Mouse (Mus musculus): ENCODE results near the gene Prkab2. TPM values are rescaled to one million over a fixed set of nuclear protein-coding genes. Genes with fewer than 3 reads are reported as not detected.

Gene Prkab2
- polyA plus RNA-seq, 1 experiment: 2.2 TPM

GRCm38 (mm10) chr3:97666154-97666553 lies 8.2 kb downstream of the Prkab2 start:
- TF ChIP-seq GATA1 (IDR thresholded peaks at IDR 0.05; ENCODE audit: borderline replicate concordance, low read length) (no peak), FLI1 (IDR thresholded peaks at IDR 0.05; ENCODE audit: low read length) (no peak)
- H3K36me3 ChIP-seq (replicated peaks; ENCODE audit: low read length): peaks cover 98% of the 10 kb centered on the region

DNA sequence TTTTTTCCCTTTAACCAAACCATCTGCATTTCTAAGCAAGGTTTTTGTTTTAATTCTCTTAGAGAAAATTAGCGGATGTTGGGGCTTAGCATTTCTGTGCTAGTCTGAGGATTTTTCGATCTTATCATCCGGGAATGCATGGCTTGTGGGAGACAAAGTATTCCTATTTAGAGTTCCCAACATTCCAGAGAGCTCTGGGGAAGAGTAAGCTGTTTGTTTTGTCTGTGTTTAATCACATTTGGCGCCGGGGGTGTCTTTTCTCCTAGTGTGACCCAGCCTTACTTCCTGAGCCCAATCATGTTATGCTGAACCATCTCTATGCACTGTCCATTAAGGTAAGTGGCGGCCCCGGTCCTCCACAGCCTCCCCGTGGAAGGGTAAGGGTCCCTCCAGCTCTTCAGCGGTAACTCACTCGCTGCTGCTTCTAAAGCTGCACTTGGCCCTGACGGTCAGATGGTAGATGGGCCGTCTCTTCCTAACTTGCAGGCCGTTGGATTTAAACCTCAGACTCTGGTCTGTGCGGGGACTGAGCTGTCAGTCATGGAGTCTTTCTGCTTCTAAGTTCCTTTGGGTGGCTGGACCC lies 9.2 kb downstream of the Prkab2 start:
- no peaks in the 10 kb centered on the region for H3K9me3 ChIP-seq
- TF ChIP-seq FLI1 (IDR thresholded peaks at IDR 0.05; ENCODE audit: low read length): no peak
- H3K36me3 ChIP-seq (replicated peaks; ENCODE audit: low read length): peaks cover 98% of the 10 kb centered on the region
- no peak overlapping the region for H3K4me3 ChIP-seq (replicated peaks)
- H3K4me1 ChIP-seq: peaks cover 27% of the 10 kb centered on the region
- H3K27me3 ChIP-seq (replicated peaks): no peaks in the 10 kb centered on the region

More at GRCm38 (mm10) chr3:97666154-97666553, 8.2 kb downstream of the Prkab2 start:
- peaks cover 35% of the 10 kb centered on the region for H3K4me1 ChIP-seq
- H3K9me3 ChIP-seq: no peaks in the 10 kb centered on the region
- no peaks in the 10 kb centered on the region for H3K27me3 ChIP-seq (replicated peaks)
- H3K4me3 ChIP-seq (replicated peaks): no peak overlapping the region

GRCm38 (mm10) chr3:97674644-97675110 lies 16.7 kb downstream of the Prkab2 start, which contains the start of gene Gm17651:
Gene Gm17651, minus strand, starts transcription at chr3:97674694.
- Histone ChIP-seq H3K27me3 (replicated peaks) (peaks cover 11% of the 10 kb centered on the region), H3K4me3 (replicated peaks) (no peak within 1 kb of the TSS), H3K36me3 (replicated peaks; ENCODE audit: low read length) (peaks cover 42% of the 10 kb centered on the region), H3K9me3 (peaks cover 4% of the 10 kb centered on the region; the same call in 1 of the 2 replicates), H3K4me1 (0 out of 2 replicates have a peak, but pooled peaks cover 3% of the 10 kb centered on the region)
- TF ChIP-seq GATA1 (IDR thresholded peaks at IDR 0.05; ENCODE audit: borderline replicate concordance, low read length) (no peak), FLI1 (IDR thresholded peaks at IDR 0.05; ENCODE audit: low read length) (no peak)

DNA sequence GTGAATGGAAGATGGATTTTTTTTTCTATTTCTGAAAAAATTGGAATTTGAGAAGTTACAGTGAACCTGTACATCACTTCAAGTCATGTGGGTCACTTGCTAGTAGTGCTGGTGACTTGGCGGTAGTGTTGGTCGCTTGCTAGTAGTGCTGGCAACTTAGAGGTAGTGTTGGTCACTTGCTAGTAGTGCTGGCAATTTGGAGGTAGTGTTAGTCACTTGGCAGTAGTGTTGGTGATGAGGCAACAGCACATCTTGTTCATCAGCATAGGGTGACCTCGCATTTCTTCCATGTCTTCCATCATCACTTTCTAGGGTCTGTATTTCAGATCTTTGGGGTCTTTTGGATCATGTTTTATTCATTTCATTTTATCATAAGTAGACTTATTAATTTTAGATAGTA lies 18.1 kb downstream of the Prkab2 start:
- H3K36me3 ChIP-seq (replicated peaks; ENCODE audit: low read length): peaks cover 27% of the 10 kb centered on the region
- no peak overlapping the region for H3K4me3 ChIP-seq (replicated peaks)
- peaks cover 11% of the 10 kb centered on the region for H3K4me1 ChIP-seq
- peaks cover 12% of the 10 kb centered on the region for H3K27me3 ChIP-seq (replicated peaks)
- no peak for TF ChIP-seq GATA1 (IDR thresholded peaks at IDR 0.05; ENCODE audit: borderline replicate concordance, low read length)
- no peak for TF ChIP-seq FLI1 (IDR thresholded peaks at IDR 0.05; ENCODE audit: low read length)
- peaks cover 4% of the 10 kb centered on the region; the same call in 1 of the 2 replicates for H3K9me3 ChIP-seq

GRCm38 (mm10) chr3:97678416-97678815 lies 20.4 kb downstream of the Prkab2 start:
- H3K36me3 ChIP-seq (replicated peaks; ENCODE audit: low read length): peaks cover 5% of the 10 kb centered on the region
- H3K27me3 ChIP-seq (replicated peaks): peaks cover 21% of the 10 kb centered on the region
- H3K4me1 ChIP-seq: peaks cover 25% of the 10 kb centered on the region
- peaks cover 4% of the 10 kb centered on the region; the same call in 1 of the 2 replicates for H3K9me3 ChIP-seq
- H3K4me3 ChIP-seq (replicated peaks): no peak overlapping the region
- TF ChIP-seq FLI1 (IDR thresholded peaks at IDR 0.05; ENCODE audit: low read length) (no peak), GATA1 (IDR thresholded peaks at IDR 0.05; ENCODE audit: borderline replicate concordance, low read length) (no peak)

DNA sequence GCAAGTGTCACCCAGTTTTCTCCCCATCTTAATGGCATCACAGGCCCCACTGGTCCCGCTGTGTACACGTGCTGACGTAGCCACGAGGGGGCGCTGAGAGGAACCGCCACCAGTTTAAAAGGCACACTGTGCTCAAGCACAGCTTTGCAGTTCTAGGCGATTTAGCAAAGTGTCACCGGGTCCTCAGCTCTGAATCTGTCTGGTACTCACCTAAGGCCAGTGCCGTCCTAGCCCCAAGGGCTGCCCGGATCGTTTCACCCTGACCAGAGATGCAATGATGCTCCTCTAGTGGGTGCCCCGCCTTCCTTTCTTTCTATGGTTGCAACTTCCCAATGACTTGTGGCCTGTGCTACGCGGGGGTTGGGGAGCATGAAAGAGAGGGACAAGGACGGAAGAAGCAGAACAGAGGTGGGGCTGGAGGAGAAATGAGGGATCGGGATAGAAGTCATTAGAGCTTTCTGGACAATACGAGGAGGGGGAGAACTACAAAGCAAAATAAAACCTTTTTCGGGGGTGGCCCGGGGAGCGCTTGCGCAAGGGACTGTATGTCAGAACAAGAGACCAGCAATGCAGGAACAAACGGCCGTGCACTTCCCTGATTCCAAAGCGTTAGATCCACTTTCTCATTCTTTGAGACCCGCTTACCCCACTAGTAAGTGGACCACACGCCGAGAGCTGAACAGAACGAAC lies 22.8 kb downstream of the Prkab2 start:
- no peak for TF ChIP-seq FLI1 (IDR thresholded peaks at IDR 0.05; ENCODE audit: low read length)
- no peak for TF ChIP-seq GATA1 (IDR thresholded peaks at IDR 0.05; ENCODE audit: borderline replicate concordance, low read length)
- peak overlapping the region; percentile 92 for H3K4me3 ChIP-seq (replicated peaks)

DNA sequence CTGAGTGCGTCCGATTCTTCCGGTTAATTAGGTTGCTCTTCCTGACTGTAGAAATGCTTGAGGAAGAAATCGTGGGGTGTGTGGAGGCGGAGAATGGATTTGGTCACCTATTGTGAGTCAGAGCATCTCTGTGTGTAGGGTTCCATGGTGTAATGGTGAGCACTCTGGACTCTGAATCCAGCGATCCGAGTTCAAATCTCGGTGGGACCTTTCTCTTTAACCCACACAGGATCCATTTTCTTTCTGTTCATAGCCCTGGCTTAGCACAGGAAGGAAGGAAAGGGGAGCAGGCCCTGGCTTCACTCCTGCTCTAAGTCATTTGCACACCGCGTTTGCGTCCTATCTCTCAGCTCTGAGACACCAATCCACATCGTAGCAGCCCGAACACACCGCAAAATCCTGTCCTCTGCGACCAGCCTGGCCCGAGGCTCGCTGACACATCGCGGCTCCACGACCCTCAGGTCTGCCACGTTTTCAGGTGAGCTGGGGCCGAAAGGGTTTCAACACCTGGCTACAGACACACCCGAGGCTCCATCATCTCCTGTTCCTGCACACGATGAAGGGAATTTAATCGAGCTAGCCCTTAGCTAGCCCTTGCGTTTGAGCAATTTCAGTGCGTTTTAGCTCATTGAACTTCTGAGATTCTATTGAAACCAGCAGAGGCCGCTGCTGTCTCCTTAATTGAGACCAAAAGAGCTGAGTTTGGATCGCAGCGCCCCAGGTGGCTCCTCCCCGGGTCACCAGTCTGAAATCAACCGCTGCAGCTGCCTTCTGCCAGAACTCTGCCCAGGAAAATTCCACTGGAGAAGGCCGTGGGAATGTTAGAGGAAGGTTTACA lies 23.5 kb downstream of the Prkab2 start:
- Histone ChIP-seq H3K27me3 (replicated peaks) (peaks cover 38% of the 10 kb centered on the region), H3K4me3 (replicated peaks) (peak overlapping the region; percentile 92), H3K4me1 (peaks cover 39% of the 10 kb centered on the region), H3K9me3 (no peaks in the 10 kb centered on the region), H3K36me3 (replicated peaks; ENCODE audit: low read length) (no peaks in the 10 kb centered on the region)
- TF ChIP-seq FLI1 (IDR thresholded peaks at IDR 0.05; ENCODE audit: low read length): no peak
- TF ChIP-seq GATA1 (IDR thresholded peaks at IDR 0.05; ENCODE audit: borderline replicate concordance, low read length): no peak

More for the DNA sequence above, 22.8 kb downstream of the Prkab2 start:
- H3K4me1 ChIP-seq: peaks cover 36% of the 10 kb centered on the region
- H3K36me3 ChIP-seq (replicated peaks; ENCODE audit: low read length): no peaks in the 10 kb centered on the region
- no peaks in the 10 kb centered on the region for H3K9me3 ChIP-seq
- peaks cover 31% of the 10 kb centered on the region for H3K27me3 ChIP-seq (replicated peaks)

- peak overlapping the region; percentile 92 for H3K4me3 ChIP-seq (replicated peaks)
- TF ChIP-seq GATA1 (IDR thresholded peaks at IDR 0.05; ENCODE audit: borderline replicate concordance, low read length): no peak
- no peaks in the 10 kb centered on the region for H3K36me3 ChIP-seq (replicated peaks; ENCODE audit: low read length)
- no peaks in the 10 kb centered on the region for H3K9me3 ChIP-seq
- peaks cover 40% of the 10 kb centered on the region for H3K27me3 ChIP-seq (replicated peaks)
- H3K4me1 ChIP-seq: peaks cover 39% of the 10 kb centered on the region
These were observed 24.1 kb downstream of the Prkab2 start for GRCm38 (mm10) chr3:97682159-97682502.

GRCm38 (mm10) chr3:97682576-97682975 lies 24.6 kb downstream of the Prkab2 start:
- TF ChIP-seq GATA1 (IDR thresholded peaks at IDR 0.05; ENCODE audit: borderline replicate concordance, low read length): no peak
- no peak for TF ChIP-seq FLI1 (IDR thresholded peaks at IDR 0.05; ENCODE audit: low read length)
- peaks cover 41% of the 10 kb centered on the region for H3K27me3 ChIP-seq (replicated peaks)
- H3K9me3 ChIP-seq: no peaks in the 10 kb centered on the region
- peaks cover 39% of the 10 kb centered on the region for H3K4me1 ChIP-seq
- H3K4me3 ChIP-seq (replicated peaks): peak overlapping the region; percentile 92
- no peaks in the 10 kb centered on the region for H3K36me3 ChIP-seq (replicated peaks; ENCODE audit: low read length)

Measured in megakaryocyte, embryonic 14.5 days (primary cell).